Mouse (Mus musculus): Measurements from ENCODE around the gene Frmd4b. TPM values are rescaled to one million over a fixed set of nuclear protein-coding genes. Genes with fewer than 3 reads are reported as not detected.

The Frmd4b gene
- polyA plus RNA-seq, 1 experiment from 2014 or later: 41.9 TPM

DNA sequence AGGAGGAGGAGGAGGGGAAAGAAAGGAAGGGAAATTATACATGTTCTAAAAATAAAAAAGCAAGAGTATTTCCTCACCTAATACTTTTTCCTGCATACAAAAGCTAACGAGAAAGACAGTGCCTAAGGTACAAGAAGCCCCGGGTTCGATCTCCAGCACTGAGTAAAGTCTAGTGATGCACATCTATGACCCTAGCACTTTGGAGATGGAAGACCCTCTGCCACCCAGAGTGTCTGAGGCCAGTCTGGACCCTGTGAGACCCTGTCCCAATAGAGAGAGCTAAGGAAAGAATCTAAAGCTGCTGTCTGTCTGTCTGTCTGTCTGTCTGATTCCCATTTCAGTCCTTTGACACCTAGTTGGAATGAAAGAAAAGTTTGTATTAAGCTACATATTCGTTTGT is 40.0 kb downstream of the Frmd4b start:
- DNase-seq (ENCODE audit: low spot score): no peak
- Histone ChIP-seq H3K4me1 (replicated peaks) (peaks cover 57% of the 10 kb centered on the region), H3K27me3 (ENCODE audit: insufficient read depth, poor library complexity, severe bottlenecking) (no peaks in the 10 kb centered on the region), H3K36me3 (peaks cover 10% of the 10 kb centered on the region; the same call in 1 of the 2 replicates), H3K4me3 (no peak overlapping the region), H3K27ac (peak overlapping the region; percentile 87), H3K9me3 (no peaks in the 10 kb centered on the region)
- WGBS: 60% methylated on average over 4 of the region's 4 CpGs

DNA sequence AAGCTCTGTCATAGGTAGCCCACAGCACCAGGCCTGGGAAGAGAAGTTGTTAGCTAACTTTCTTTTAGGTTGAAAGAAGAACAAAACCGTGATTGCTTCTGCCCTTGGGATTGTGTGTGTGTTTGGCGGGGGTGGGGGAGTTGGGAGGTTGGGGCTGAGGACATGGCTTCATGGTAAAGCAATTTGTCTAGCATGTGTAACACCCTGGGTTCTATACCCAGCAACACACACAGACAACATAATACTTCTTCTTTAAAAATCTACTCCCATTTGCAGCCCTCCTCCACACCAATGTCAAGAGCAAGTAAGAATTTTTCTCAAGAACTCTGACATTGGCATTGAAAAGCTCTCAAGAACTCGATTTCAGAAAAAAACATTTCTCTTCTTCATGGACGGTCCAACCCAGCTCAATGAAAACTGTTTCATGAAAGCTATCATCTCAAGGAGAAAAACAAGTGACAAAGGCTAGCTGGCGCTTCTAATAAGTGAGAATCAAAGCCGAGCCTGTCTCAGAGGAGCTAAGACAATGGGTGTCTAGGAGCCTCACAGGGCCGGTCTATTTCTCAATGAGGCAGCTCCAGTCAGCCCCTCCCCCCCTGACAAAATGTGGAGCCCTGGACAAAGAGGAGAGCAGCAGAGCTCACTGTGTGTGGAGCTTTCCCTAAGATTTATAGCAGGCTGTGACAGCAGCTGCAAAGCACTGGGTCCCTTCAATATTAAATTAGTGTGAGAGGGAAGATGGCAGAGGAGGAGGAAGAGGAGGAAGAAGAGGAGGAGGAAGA is 40.6 kb downstream of the Frmd4b start:
- Histone ChIP-seq H3K4me1 (replicated peaks) (peaks cover 52% of the 10 kb centered on the region), H3K9me3 (no peaks in the 10 kb centered on the region), H3K27ac (peak overlapping the region; percentile 87), H3K27me3 (ENCODE audit: insufficient read depth, poor library complexity, severe bottlenecking) (no peaks in the 10 kb centered on the region), H3K36me3 (peaks cover 10% of the 10 kb centered on the region; the same call in 1 of the 2 replicates), H3K4me3 (no peak overlapping the region)
- DNase-seq (ENCODE audit: low spot score): peak; percentile 87
- WGBS: 32% methylated on average over 7 of the region's 7 CpGs

DNA sequence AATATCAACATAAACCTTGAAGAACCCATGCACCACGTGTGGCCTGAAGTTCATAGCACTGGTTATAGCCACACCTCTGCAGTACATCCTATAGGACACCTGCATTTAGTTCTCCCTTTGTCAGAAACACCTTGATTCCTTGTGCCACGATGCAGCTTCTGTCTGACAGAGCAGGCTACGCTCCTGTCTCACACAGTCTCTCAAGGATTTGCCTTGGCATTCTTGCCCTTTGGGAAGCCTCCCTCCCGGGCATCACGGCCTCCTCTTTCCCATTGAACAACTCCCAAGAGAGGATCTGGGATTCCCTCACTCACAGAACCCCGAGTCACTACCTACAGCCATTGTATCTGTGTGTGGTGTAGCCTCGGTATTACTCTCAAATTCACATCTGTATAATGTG is 41.2 kb downstream of the Frmd4b start:
- Histone ChIP-seq H3K4me1 (replicated peaks) (peaks cover 52% of the 10 kb centered on the region), H3K9me3 (no peaks in the 10 kb centered on the region), H3K4me3 (no peak overlapping the region), H3K27ac (peak overlapping the region; percentile 87), H3K36me3 (peaks cover 10% of the 10 kb centered on the region; the same call in 1 of the 2 replicates), H3K27me3 (ENCODE audit: insufficient read depth, poor library complexity, severe bottlenecking) (no peaks in the 10 kb centered on the region)
- 80% methylated on average over 7 of the region's 7 CpGs for WGBS
- no peak for DNase-seq (ENCODE audit: low spot score)

DNA sequence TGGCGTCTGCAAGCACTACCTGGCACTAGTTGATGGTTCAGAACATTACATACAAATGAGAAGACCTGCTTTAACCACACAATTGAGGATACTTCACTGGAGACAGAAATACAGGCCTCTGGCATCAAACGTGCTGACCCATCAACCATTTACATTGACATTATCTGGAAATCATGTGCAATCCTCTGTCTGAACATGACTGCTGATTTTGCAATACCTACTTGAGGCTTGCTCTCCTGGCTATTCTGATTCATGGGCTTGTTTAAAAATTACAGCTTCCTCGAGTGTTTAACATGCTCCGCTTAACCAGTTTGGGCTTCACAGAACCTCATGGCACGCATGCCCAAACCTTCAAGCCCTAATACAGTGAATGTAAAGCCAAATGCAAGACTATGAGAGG is 42.4 kb downstream of the Frmd4b start:
- 92% methylated on average over 5 of the region's 5 CpGs for WGBS
- Histone ChIP-seq H3K36me3 (peaks cover 10% of the 10 kb centered on the region; the same call in 1 of the 2 replicates), H3K4me1 (replicated peaks) (peaks cover 47% of the 10 kb centered on the region), H3K9me3 (no peaks in the 10 kb centered on the region), H3K4me3 (no peak overlapping the region), H3K27ac (no peak overlapping the region), H3K27me3 (ENCODE audit: insufficient read depth, poor library complexity, severe bottlenecking) (no peaks in the 10 kb centered on the region)
- DNase-seq (ENCODE audit: low spot score): no peak

DNA sequence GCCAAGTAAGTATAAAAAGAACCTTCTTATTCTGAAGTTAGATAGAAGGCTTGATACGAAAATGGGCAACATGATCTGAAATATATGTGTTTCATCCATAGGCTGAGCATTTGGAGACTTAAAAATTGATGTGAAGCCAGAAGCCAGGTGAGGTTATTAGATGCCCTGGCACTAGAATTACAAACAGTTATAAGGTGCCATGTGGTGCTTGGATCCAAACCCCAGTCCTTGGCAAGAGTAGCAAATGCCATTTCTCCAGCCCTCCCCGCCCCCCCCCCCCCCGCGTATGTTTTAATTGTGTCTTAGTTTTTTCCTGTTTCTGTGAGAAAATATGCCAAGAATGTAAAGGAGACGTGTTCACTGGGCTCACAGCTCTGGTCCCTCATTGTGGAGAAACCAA is 45.1 kb downstream of the Frmd4b start:
- no peak overlapping the region for H3K27ac ChIP-seq
- 85% methylated on average over 5 of the region's 5 CpGs for WGBS
- no peak for DNase-seq (ENCODE audit: low spot score)

DNA sequence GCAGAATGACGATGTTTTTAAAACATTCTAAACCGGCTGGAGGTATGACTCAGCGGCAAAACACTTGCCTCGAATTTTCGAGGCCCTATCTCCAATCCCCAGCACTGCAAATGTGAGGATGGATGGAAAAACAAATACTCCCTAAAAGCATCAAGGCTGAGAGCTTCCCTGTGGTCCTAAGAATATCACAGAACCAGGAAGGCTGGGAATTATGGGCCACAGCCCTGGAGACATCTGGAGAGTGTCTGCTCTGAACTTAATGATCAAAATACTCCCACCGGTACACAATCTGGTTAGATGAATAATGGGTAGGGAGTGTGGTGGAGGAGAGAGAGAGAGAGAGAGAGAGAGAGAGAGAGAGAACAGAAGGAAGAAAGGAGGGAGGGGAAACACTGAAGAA is 48.8 kb downstream of the Frmd4b start:
- 69% methylated on average over 6 of the region's 6 CpGs for WGBS

More for the DNA sequence above, 45.1 kb downstream of the Frmd4b start:
- peaks cover 10% of the 10 kb centered on the region; the same call in 1 of the 2 replicates for H3K36me3 ChIP-seq
- no peaks in the 10 kb centered on the region for H3K27me3 ChIP-seq (ENCODE audit: insufficient read depth, poor library complexity, severe bottlenecking)
- peaks cover 38% of the 10 kb centered on the region for H3K4me1 ChIP-seq (replicated peaks)
- H3K4me3 ChIP-seq: no peak overlapping the region
- no peaks in the 10 kb centered on the region for H3K9me3 ChIP-seq

DNA sequence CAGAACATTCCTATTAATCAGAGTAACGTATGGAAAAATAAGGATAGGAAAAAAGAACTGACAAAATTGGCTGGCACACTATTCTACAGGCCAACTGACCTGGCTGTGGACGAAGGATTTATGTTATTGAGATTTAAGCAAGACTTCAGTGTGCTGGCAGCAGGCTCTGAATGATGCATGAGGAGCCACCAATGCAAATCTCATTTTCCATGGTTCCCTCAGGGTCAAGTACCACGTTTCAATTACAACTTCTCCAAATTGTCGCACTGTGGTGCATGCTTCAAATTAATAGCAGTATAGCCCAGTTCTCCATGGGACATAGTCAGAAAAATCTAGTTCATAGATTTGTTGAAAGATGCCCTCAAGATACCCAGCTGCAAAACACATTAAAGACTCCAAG is 50.6 kb downstream of the Frmd4b start:
- H3K27ac ChIP-seq: no peak overlapping the region
- peaks cover 31% of the 10 kb centered on the region for H3K4me1 ChIP-seq (replicated peaks)
- H3K36me3 ChIP-seq: no peaks in the 10 kb centered on the region
- H3K27me3 ChIP-seq (ENCODE audit: insufficient read depth, poor library complexity, severe bottlenecking): no peaks in the 10 kb centered on the region
- H3K4me3 ChIP-seq: no peak overlapping the region
- WGBS: 56% methylated on average over 4 of the region's 4 CpGs
- no peaks in the 10 kb centered on the region for H3K9me3 ChIP-seq
- DNase-seq (ENCODE audit: low spot score): no peak

More for the DNA sequence above, 48.8 kb downstream of the Frmd4b start:
- H3K27me3 ChIP-seq (ENCODE audit: insufficient read depth, poor library complexity, severe bottlenecking): no peaks in the 10 kb centered on the region
- no peak for DNase-seq (ENCODE audit: low spot score)
- no peak overlapping the region for H3K4me3 ChIP-seq
- H3K4me1 ChIP-seq (replicated peaks): peaks cover 34% of the 10 kb centered on the region
- no peak overlapping the region for H3K27ac ChIP-seq
- no peaks in the 10 kb centered on the region for H3K9me3 ChIP-seq
- H3K36me3 ChIP-seq: no peaks in the 10 kb centered on the region

DNA sequence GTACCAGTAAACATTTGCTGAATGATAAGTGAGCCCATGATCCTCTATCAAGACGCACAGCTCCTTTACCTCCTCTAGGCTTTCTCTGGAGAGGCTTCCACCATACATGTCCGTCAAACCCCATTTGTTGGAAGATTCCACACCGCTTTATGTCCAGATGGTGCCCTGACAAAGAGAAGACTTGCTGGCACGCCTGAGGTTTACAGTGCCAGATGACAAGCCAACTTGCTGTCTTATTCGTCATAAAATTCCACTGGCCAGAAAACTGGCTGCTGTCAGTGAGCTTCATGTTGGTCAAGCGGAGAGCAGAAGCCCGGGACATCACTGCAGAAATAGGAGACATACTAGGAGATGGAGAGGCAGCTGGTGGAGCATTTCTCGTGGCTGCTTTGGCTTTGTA is 60.2 kb downstream of the Frmd4b start:
- Histone ChIP-seq H3K9me3 (no peaks in the 10 kb centered on the region), H3K4me3 (no peak overlapping the region), H3K27me3 (ENCODE audit: insufficient read depth, poor library complexity, severe bottlenecking) (no peaks in the 10 kb centered on the region), H3K27ac (peak overlapping the region; percentile 3; the same call in 1 of the 2 replicates), H3K4me1 (replicated peaks) (peaks cover 25% of the 10 kb centered on the region), H3K36me3 (no peaks in the 10 kb centered on the region)
- WGBS: 84% methylated on average over 8 of the region's 8 CpGs
- DNase-seq (ENCODE audit: low spot score): no peak

DNA sequence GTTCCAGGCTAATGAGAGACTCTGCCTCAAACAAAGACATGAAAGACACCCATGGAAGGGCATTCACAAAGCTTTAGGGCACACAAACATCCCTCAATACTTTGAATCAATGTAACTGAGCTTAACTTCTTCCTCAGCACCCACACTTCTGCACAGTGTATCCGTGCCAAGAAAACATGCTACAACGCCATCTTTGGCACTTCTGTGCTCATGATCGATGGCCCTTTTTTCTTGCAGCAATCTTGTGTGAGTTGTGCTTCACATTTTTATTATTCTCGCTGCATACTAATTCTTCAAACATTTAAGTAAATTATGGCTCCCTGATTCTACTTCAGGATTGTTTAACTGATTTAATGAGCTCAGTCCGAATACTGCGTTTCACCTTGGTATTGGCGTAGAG is 61.7 kb downstream of the Frmd4b start:
- peaks cover 29% of the 10 kb centered on the region for H3K4me1 ChIP-seq (replicated peaks)
- no peaks in the 10 kb centered on the region for H3K36me3 ChIP-seq
- DNase-seq (ENCODE audit: low spot score): no peak
- H3K27me3 ChIP-seq (ENCODE audit: insufficient read depth, poor library complexity, severe bottlenecking): no peaks in the 10 kb centered on the region
- 95% methylated on average over 7 of the region's 7 CpGs for WGBS
- no peak overlapping the region for H3K27ac ChIP-seq
- H3K4me3 ChIP-seq: no peak overlapping the region
- no peaks in the 10 kb centered on the region for H3K9me3 ChIP-seq

DNA sequence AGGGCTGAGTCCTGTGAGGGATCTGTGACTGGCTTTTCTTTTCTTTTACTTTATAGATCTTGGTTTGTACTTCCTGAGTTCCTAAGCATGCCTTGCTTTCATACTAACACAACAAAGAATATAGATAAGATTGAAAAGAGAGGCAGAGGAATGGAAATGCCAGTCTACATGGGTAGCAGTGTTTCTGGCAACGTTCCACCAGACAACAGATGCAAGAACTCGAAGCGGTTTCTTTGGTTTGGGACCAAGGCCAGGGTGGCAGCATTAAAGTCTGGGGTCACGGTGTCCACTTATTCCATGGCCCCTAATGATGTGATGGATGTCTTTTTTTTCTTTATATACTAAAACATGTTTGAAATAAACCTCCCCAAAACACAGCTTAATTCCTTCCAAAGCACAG is 63.9 kb downstream of the Frmd4b start:
- no peak overlapping the region for H3K4me3 ChIP-seq
- no peak for DNase-seq (ENCODE audit: low spot score)
- H3K27ac ChIP-seq: no peak overlapping the region
- peaks cover 7% of the 10 kb centered on the region; the same call in 1 of the 2 replicates for H3K36me3 ChIP-seq
- peaks cover 49% of the 10 kb centered on the region for H3K4me1 ChIP-seq (replicated peaks)
- H3K27me3 ChIP-seq (ENCODE audit: insufficient read depth, poor library complexity, severe bottlenecking): no peaks in the 10 kb centered on the region
- H3K9me3 ChIP-seq: no peaks in the 10 kb centered on the region
- WGBS: 91% methylated on average over 4 of the region's 4 CpGs

DNA sequence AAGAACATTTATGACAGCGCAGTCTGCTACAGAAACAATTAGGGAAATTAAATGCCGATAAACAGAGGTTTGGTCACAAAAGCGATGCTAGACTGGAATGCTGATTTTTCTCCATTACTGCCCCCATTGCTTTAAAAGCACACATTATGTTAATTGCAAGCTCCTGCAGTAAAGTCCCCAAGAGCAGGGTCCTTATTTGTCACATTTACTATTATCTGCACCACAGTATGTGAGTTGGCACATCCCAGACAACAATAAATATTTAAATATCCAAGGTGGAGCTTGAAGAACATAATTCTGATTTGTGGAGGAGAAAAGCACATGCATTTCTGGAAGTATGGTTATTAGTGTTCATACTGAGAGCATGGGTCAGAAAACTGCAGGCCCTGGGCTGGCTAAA is 64.8 kb downstream of the Frmd4b start:
- Histone ChIP-seq H3K27ac (no peak overlapping the region), H3K27me3 (ENCODE audit: insufficient read depth, poor library complexity, severe bottlenecking) (no peaks in the 10 kb centered on the region), H3K4me1 (replicated peaks) (peaks cover 46% of the 10 kb centered on the region), H3K9me3 (peaks cover under 1% of the 10 kb centered on the region; the same call in 1 of the 2 replicates), H3K4me3 (no peak overlapping the region), H3K36me3 (peaks cover 13% of the 10 kb centered on the region)
- WGBS: 96% methylated on average over 3 of the region's 3 CpGs
- DNase-seq (ENCODE audit: low spot score): no peak

DNA sequence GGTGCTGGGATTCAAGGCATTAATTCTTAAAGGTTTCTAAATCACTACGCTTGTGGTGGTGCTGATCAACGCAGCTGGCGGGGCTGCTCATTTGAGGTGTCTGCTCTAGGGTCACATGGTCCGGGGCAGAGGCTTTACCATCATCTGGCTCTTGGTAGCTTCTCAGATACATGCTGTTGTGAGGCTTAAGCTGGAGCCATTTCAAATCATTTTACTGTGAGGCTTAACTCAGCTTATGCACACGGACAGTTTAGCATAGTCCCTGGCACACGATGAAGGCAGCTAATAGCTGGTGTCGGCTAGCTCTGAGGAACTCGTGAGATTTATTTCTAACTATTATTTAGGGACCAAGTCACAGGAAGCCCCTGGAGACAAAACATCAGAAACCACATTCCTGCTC is 65.5 kb downstream of the Frmd4b start:
- Histone ChIP-seq H3K4me3 (no peak overlapping the region), H3K9me3 (peaks cover 8% of the 10 kb centered on the region), H3K27ac (no peak overlapping the region), H3K4me1 (replicated peaks) (peaks cover 39% of the 10 kb centered on the region), H3K36me3 (peaks cover 20% of the 10 kb centered on the region), H3K27me3 (ENCODE audit: insufficient read depth, poor library complexity, severe bottlenecking) (no peaks in the 10 kb centered on the region)
- no peak for DNase-seq (ENCODE audit: low spot score)
- WGBS: 85% methylated on average over 8 of the region's 8 CpGs

DNA sequence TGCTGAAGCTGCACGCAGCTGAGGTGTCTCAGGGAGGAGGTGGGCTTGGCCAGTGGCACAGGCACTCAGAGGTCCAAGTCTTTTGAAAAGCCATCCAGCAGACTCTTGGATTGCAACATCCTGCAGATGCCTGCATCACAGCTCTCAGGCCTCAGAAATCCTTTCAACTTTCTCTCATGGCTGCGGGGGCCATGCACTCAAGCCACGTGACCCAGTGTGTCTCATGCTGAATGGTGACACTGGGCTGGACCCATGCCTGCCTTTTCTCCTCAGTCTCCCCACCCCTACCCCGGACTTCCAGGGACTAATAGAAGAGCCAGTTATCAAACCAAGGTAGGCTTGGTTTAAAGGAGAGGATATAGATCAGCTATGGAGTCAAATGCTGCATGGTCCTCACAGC is 66.2 kb downstream of the Frmd4b start:
- no peak overlapping the region; the same call in 1 of the 2 replicates for H3K27ac ChIP-seq

More for the DNA sequence above, 66.2 kb downstream of the Frmd4b start:
- 89% methylated on average over 4 of the region's 4 CpGs for WGBS
- no peak overlapping the region for H3K4me3 ChIP-seq
- peaks cover 8% of the 10 kb centered on the region for H3K9me3 ChIP-seq
- H3K36me3 ChIP-seq: peaks cover 25% of the 10 kb centered on the region
- DNase-seq (ENCODE audit: low spot score): no peak
- H3K27me3 ChIP-seq (ENCODE audit: insufficient read depth, poor library complexity, severe bottlenecking): no peaks in the 10 kb centered on the region
- peaks cover 32% of the 10 kb centered on the region for H3K4me1 ChIP-seq (replicated peaks)
